10 mouse cellular contexts compared by ENCODE assay signal in the genomic region with DNA sequence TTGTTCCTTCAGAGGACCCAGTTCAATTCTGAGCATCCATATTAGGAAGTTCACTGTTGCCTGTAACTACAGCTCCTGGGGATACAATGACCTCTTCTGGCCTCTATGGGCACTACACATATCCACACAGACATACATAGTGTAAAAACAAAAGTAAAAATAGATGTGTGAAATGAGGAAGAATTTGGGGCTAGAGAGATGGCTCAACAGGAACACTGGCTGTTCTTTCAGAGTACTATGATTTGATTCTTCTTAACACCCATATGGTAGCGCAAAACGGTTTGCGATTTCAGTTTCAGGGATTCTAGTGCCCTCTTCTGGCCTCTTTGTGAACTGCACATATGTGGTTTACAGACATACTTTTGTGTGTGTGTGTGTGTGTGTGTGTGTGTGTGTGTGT. TPM values are rescaled to one million over a fixed set of nuclear protein-coding genes. Genes with fewer than 3 reads are reported as not detected.
DNase-seq lines count a peak whose midpoint lies in the region; ATAC-seq and TF ChIP-seq lines count a peak whose summit lies in the region.
"Had no signal": no experiment of that assay in that cellular context is flagged by ENCODE, and none has a peak within 500 bp of the region (broad histone marks: within the 10 kb centered on the region; RNA-seq: fewer than 3 reads in every experiment).

No protein-coding gene starts in this region.

- TF ChIP-seq EP300 in liver, postnatal 0 days (IDR thresholded peaks at IDR 0.05; ENCODE audit: low read depth): no peak

- no peak overlapping the region for H3K4me3 ChIP-seq in hindbrain, embryonic 14.5 days (replicated peaks; ENCODE audit: low read length)
- no peak overlapping the region for H3K4me3 ChIP-seq in hindbrain, embryonic 16.5 days (ENCODE audit: low read length)
- no peak overlapping the region for H3K4me3 ChIP-seq in liver, postnatal 0 days (ENCODE audit: low read depth, low read length)
- no peak overlapping the region for H3K4me3 ChIP-seq in forebrain, embryonic 11.5 days (ENCODE audit: low read depth, low read length)
- H3K4me3 ChIP-seq: embryonic facial prominence, embryonic 12.5 days; limb, embryonic 12.5 days had no signal

- ATAC-seq in hindbrain, embryonic 14.5 days (ENCODE audit: low FRiP score): no peak
- no peak for ATAC-seq in hindbrain, embryonic 16.5 days
- no peak for ATAC-seq in Patski
- ATAC-seq in liver, postnatal 0 days: peak; percentile 40; the same call in 1 of the 2 replicates
- no peak for ATAC-seq in forebrain, embryonic 11.5 days (replicated peaks; ENCODE audit: low FRiP score)

- H3K27me3 ChIP-seq in hindbrain, embryonic 14.5 days (ENCODE audit: control insufficient read depth, insufficient read depth, low read length): no peaks in the 10 kb centered on the region
- H3K27me3 ChIP-seq in hindbrain, embryonic 16.5 days (replicated peaks; ENCODE audit: control insufficient read depth, insufficient read depth, low read length): no peaks in the 10 kb centered on the region
- H3K27me3 ChIP-seq in Patski: peaks cover 37% of the 10 kb centered on the region
- H3K27me3 ChIP-seq in liver, postnatal 0 days (ENCODE audit: insufficient read depth, low read length): no peaks in the 10 kb centered on the region
- H3K27me3 ChIP-seq in splenic B cell, adult 2 months (ENCODE audit: control insufficient read depth, insufficient read depth, low read length, poor library complexity, severe bottlenecking): no peaks in the 10 kb centered on the region
- no peaks in the 10 kb centered on the region for H3K27me3 ChIP-seq in forebrain, embryonic 11.5 days (ENCODE audit: control insufficient read depth, insufficient read depth, low read length)
- H3K27me3 ChIP-seq: embryonic facial prominence, embryonic 12.5 days; limb, embryonic 12.5 days had no signal

- no peaks in the 10 kb centered on the region for H3K36me3 ChIP-seq in hindbrain, embryonic 14.5 days (replicated peaks; ENCODE audit: control insufficient read depth, insufficient read depth)
- H3K36me3 ChIP-seq in hindbrain, embryonic 16.5 days (ENCODE audit: control insufficient read depth, insufficient read depth, low read length): no peaks in the 10 kb centered on the region
- H3K36me3 ChIP-seq in liver, postnatal 0 days (replicated peaks; ENCODE audit: insufficient read depth, low read length): no peaks in the 10 kb centered on the region
- no peaks in the 10 kb centered on the region for H3K36me3 ChIP-seq in splenic B cell, adult 2 months (ENCODE audit: control insufficient read depth, insufficient read depth, low read length, poor library complexity, severe bottlenecking)
- H3K36me3 ChIP-seq in forebrain, embryonic 11.5 days (ENCODE audit: control insufficient read depth, insufficient read depth, low read length): no peaks in the 10 kb centered on the region
- H3K36me3 ChIP-seq: embryonic facial prominence, embryonic 12.5 days; limb, embryonic 12.5 days had no signal

- no peaks in the 10 kb centered on the region for H3K4me1 ChIP-seq in hindbrain, embryonic 14.5 days (replicated peaks; ENCODE audit: control insufficient read depth, insufficient read depth, low read length)
- no peaks in the 10 kb centered on the region for H3K4me1 ChIP-seq in hindbrain, embryonic 16.5 days (ENCODE audit: control insufficient read depth, insufficient read depth, low read depth, low read length)
- no peaks in the 10 kb centered on the region for H3K4me1 ChIP-seq in liver, postnatal 0 days (ENCODE audit: insufficient read depth)
- no peaks in the 10 kb centered on the region for H3K4me1 ChIP-seq in forebrain, embryonic 11.5 days (replicated peaks; ENCODE audit: control insufficient read depth, insufficient read depth, low read length)
- H3K4me1 ChIP-seq: embryonic facial prominence, embryonic 12.5 days; limb, embryonic 12.5 days had no signal

- peak; percentile 27 for DNase-seq in hindbrain, embryonic 14.5 days (ENCODE audit: low spot score)
- peak; percentile 41 for DNase-seq in CD4-positive helper T cell, adult 2 months (ENCODE audit: low read depth, low spot score)
- DNase-seq in Patski (ENCODE audit: low read depth, low spot score): no peak
- peak; percentile 2 for DNase-seq in fibroblast of lung, adult 2 months (ENCODE audit: low read depth)
- DNase-seq in liver, postnatal 0 days: peak; percentile 30
- DNase-seq in splenic B cell, adult 2 months (ENCODE audit: low read depth, low spot score): peak; percentile 75
- DNase-seq in forebrain, embryonic 11.5 days (ENCODE audit: low spot score): no peak

- POLR2A ChIA-PET in Patski (lab: Charles Lee): no interaction called here

- H3K27ac ChIP-seq in hindbrain, embryonic 14.5 days: no peak overlapping the region
- H3K27ac ChIP-seq in hindbrain, embryonic 16.5 days (ENCODE audit: low read depth, low read length): no peak overlapping the region
- no peak overlapping the region for H3K27ac ChIP-seq in liver, postnatal 0 days (ENCODE audit: low read depth)
- no peak overlapping the region for H3K27ac ChIP-seq in forebrain, embryonic 11.5 days (ENCODE audit: low read depth, low read length)
- H3K27ac ChIP-seq: embryonic facial prominence, embryonic 12.5 days; limb, embryonic 12.5 days had no signal

- peak; percentile 55 for TF ChIP-seq CTCF in Patski (IDR thresholded peaks at IDR 0.05)
- TF ChIP-seq CTCF in liver, postnatal 0 days (IDR thresholded peaks at IDR 0.05; ENCODE audit: low read depth): peak; percentile 69

- in situ Hi-C loops in Patski (cut with MboI; ENCODE audit: low pct_unique_long_range_greater_than_20kb): loop anchor here (10.0 kb wide), 1 partner anchor 244 kb away; no protein-coding TSS in a partner anchor

- H3K4me2 ChIP-seq in hindbrain, embryonic 14.5 days (replicated peaks): no peak overlapping the region
- H3K4me2 ChIP-seq in hindbrain, embryonic 16.5 days (ENCODE audit: low read length): no peak overlapping the region
- peak overlapping the region; percentile 50; the same call in 1 of the 2 replicates for H3K4me2 ChIP-seq in liver, postnatal 0 days (ENCODE audit: low read depth, low read length)
- no peak overlapping the region for H3K4me2 ChIP-seq in forebrain, embryonic 11.5 days (ENCODE audit: low read depth, low read length, severe bottlenecking)
- H3K4me2 ChIP-seq: embryonic facial prominence, embryonic 12.5 days; limb, embryonic 12.5 days had no signal

- CTCF ChIA-PET in Patski (lab: Charles Lee): interaction anchor here (0.8 to 2.0 kb wide), 4 partner anchors 11 to 273 kb away, joined by 3 to 5 read pairs (median 4); no protein-coding TSS in a partner anchor

- no peaks in the 10 kb centered on the region for H3K9me3 ChIP-seq in hindbrain, embryonic 14.5 days (ENCODE audit: control insufficient read depth, low read length)
- no peaks in the 10 kb centered on the region for H3K9me3 ChIP-seq in hindbrain, embryonic 16.5 days (ENCODE audit: control insufficient read depth, low read length)
- no peaks in the 10 kb centered on the region for H3K9me3 ChIP-seq in liver, postnatal 0 days (ENCODE audit: low read length)
- H3K9me3 ChIP-seq in forebrain, embryonic 11.5 days (ENCODE audit: control insufficient read depth, low read length): no peaks in the 10 kb centered on the region
- H3K9me3 ChIP-seq: embryonic facial prominence, embryonic 12.5 days; limb, embryonic 12.5 days had no signal

- H3K9ac ChIP-seq in hindbrain, embryonic 14.5 days: no peak overlapping the region
- no peak overlapping the region for H3K9ac ChIP-seq in hindbrain, embryonic 16.5 days (ENCODE audit: low read depth, low read length)
- H3K9ac ChIP-seq in liver, postnatal 0 days (replicated peaks): no peak overlapping the region
- H3K9ac ChIP-seq in forebrain, embryonic 11.5 days (ENCODE audit: low read length): no peak overlapping the region
- H3K9ac ChIP-seq: embryonic facial prominence, embryonic 12.5 days; limb, embryonic 12.5 days had no signal

- WGBS in hindbrain, embryonic 14.5 days: 70% methylated on average over 3 of the region's 3 CpGs
- WGBS in hindbrain, embryonic 16.5 days: 26% methylated on average over 3 of the region's 3 CpGs
- 36% methylated on average over 3 of the region's 3 CpGs for WGBS in liver, postnatal 0 days (ENCODE audit: insufficient replicate concordance)
- WGBS in forebrain, embryonic 11.5 days: 41% methylated on average over 3 of the region's 3 CpGs

RNA-seq across cellular contexts. Expression of gene 5430427O19Rik, which starts 48.9 kb away (rescaled TPM):
- 0.05 and 0.15 TPM in 2 replicates for polyA plus RNA-seq in hindbrain, embryonic 14.5 days (2014; fragmentation: Nextera tagmentation; extraction: Ambion mirVana)
- 0.06 TPM in 1 of 2 replicates, not detected in the other for polyA plus RNA-seq in hindbrain, embryonic 16.5 days (2015; fragmentation: Nextera tagmentation; extraction: Ambion mirVana)
- not detected for polyA plus RNA-seq in Patski (2021)
- polyA plus RNA-seq in liver, postnatal 0 days (2015; fragmentation: Nextera tagmentation; extraction: Ambion mirVana): 0.63 and 0.66 TPM in 2 replicates
- 0.05 TPM in 1 of 2 replicates, not detected in the other for polyA plus RNA-seq in forebrain, embryonic 11.5 days (2014; fragmentation: Nextera tagmentation; extraction: Ambion mirVana)

Comparison
In these comparisons a context has a peak if more than half of its experiments do, and no peak if none do; other contexts are left out.
1. DNase-seq: peak in hindbrain, embryonic 14.5 days (single experiment), CD4-positive helper T cell, adult 2 months (single experiment), fibroblast of lung, adult 2 months (single experiment), liver, postnatal 0 days (single experiment) and splenic B cell, adult 2 months (single experiment); none in Patski (single experiment) and forebrain, embryonic 11.5 days (single experiment).